Mouse (Mus musculus) layer of hippocampus, adult 2 months (tissue): ENCODE measurements around the gene Mprip. TPM values are rescaled to one million over a fixed set of nuclear protein-coding genes. Genes with fewer than 3 reads are reported as not detected.

ENCODE experiments used
- DNase-seq, 2 experiments: peaks; one replicate each; pipeline ENCODE4 v3.0.0; 2022; ENCODE audit warnings: low spot score in 2 of 2
- H3K27ac ChIP-seq: fragments of 200-600 bp; 2 replicates; pipeline ENCODE4 v1.8.1; 2022
- H3K4me3 ChIP-seq: fragments of 200-600 bp; 2 replicates; pipeline ENCODE4 v1.8.1; 2022; ENCODE audit warnings: mild to moderate bottlenecking
- CTCF ChIP-seq: fragments of 200-600 bp; conservative IDR thresholded peaks from 2 replicates; pipeline ENCODE4 v1.8.1; 2022; ENCODE audit warnings: antibody characterized with exemption, mild to moderate bottlenecking, moderate library complexity
- total RNA-seq, 2 experiments: library from RNA; stranded (reverse); gene quantifications; 2 replicates each; pipeline ENCODE4 v1.2.3; 2021

The Mprip gene
- total RNA-seq, 2 experiments from 2014 or later = 288 to 302 TPM

- peak overlapping the region; percentile 83 for H3K4me3 ChIP-seq
- peak overlapping the region; percentile 100 for H3K27ac ChIP-seq
- peak; percentile 48 for TF ChIP-seq CTCF
- DNase-seq = no peak
Observed at GRCm38 (mm10) chr11:59808170-59808960, 147.3 kb downstream of the Mprip start.

GRCm38 (mm10) chr11:59809071-59809669, 148.1 kb downstream of the Mprip start:
- Histone ChIP-seq H3K27ac (peak overlapping the region; percentile 100), H3K4me3 (peak overlapping the region; percentile 83)
- TF ChIP-seq CTCF = no peak
- no peak for DNase-seq

- TF ChIP-seq CTCF = peak; percentile 50
- DNase-seq = peak; percentile 75 to 80
- Histone ChIP-seq H3K4me3 (peak within 1 kb of the TSS; percentile 83), H3K27ac (peak within 1 kb of the TSS; percentile 100)
Observed at GRCm38 (mm10) chr11:59809670-59810474, 148.8 kb downstream of the Mprip start, which contains the start of gene Flcn. Flcn (minus strand) TSS chr11:59810016.

GRCm38 (mm10) chr11:59810480-59811158, 149.5 kb downstream of the Mprip start:
- TF ChIP-seq CTCF = 0 out of 2 replicates have a peak, but pooled peaks have one; percentile 19
- peak overlapping the region; percentile 83 for H3K4me3 ChIP-seq
- no peak for DNase-seq
- H3K27ac ChIP-seq = peak overlapping the region; percentile 100

- H3K4me3 ChIP-seq = no peak overlapping the region; the same call in 1 of the 2 replicates
- no peak for TF ChIP-seq CTCF
- peak overlapping the region; percentile 100; the same call in 1 of the 2 replicates for H3K27ac ChIP-seq
- no peak for DNase-seq
Observed at GRCm38 (mm10) chr11:59811211-59811610, 150.1 kb downstream of the Mprip start.

- Histone ChIP-seq H3K27ac (no peak overlapping the region), H3K4me3 (no peak overlapping the region)
- no peak for TF ChIP-seq CTCF
Observed at GRCm38 (mm10) chr11:59813276-59813675, 152.2 kb downstream of the Mprip start.

GRCm38 (mm10) chr11:59814311-59814710, 153.2 kb downstream of the Mprip start:
- H3K4me3 ChIP-seq = no peak overlapping the region
- no peak for TF ChIP-seq CTCF
- H3K27ac ChIP-seq = no peak overlapping the region
- DNase-seq = no peak

More at GRCm38 (mm10) chr11:59813276-59813675, 152.2 kb downstream of the Mprip start:
- DNase-seq = no peak

GRCm38 (mm10) chr11:59814936-59815335, 153.8 kb downstream of the Mprip start:
- Histone ChIP-seq H3K27ac (no peak overlapping the region), H3K4me3 (no peak overlapping the region)
- DNase-seq = no peak
- TF ChIP-seq CTCF = no peak

- H3K27ac ChIP-seq = no peak overlapping the region
- TF ChIP-seq CTCF = no peak
- H3K4me3 ChIP-seq = no peak overlapping the region
- DNase-seq = no peak
Observed at GRCm38 (mm10) chr11:59815482-59816065, 154.5 kb downstream of the Mprip start.

- DNase-seq = no peak
- H3K4me3 ChIP-seq = no peak overlapping the region
- no peak for TF ChIP-seq CTCF
- H3K27ac ChIP-seq = no peak overlapping the region
Observed at GRCm38 (mm10) chr11:59817916-59818315, 156.8 kb downstream of the Mprip start.

GRCm38 (mm10) chr11:59821625-59822024, 160.5 kb downstream of the Mprip start:
- no peak for TF ChIP-seq CTCF
- DNase-seq = no peak

More at GRCm38 (mm10) chr11:59821625-59822024, 160.5 kb downstream of the Mprip start:
- H3K4me3 ChIP-seq = no peak overlapping the region
- H3K27ac ChIP-seq = no peak overlapping the region

Other genes with a start within 250 kb of the Mprip start
- gene Jmjd4, start 211.3 kb upstream of the Mprip start, total RNA-seq = 10 to 100 TPM; 27.0 to 28.0 TPM
- gene Snap47, start 210.1 kb upstream of the Mprip start, total RNA-seq = 100 to 1,000 TPM; 341 to 356 TPM
- 1 to 10 TPM; 4.9 to 5.1 TPM for gene Zfp867, start 188.8 kb upstream of the Mprip start, total RNA-seq
- gene Zkscan17, start 134.6 kb upstream of the Mprip start, total RNA-seq = 1 to 10 TPM; 8.5 to 8.7 TPM
- gene Nlrp3, start 119.7 kb upstream of the Mprip start, total RNA-seq = 1 to 10 TPM in 1 of 2 experiments, under 1 TPM in 1; 0.59 to 1.1 TPM
- not detected for gene Olfr222, start 85.1 kb upstream of the Mprip start, total RNA-seq
- not detected for gene Olfr223, start 68.0 kb upstream of the Mprip start, total RNA-seq
- gene Pld6, start 126.3 kb downstream of the Mprip start, total RNA-seq = 1 to 10 TPM in 1 of 2 experiments, under 1 TPM in 1; 0.69 to 1.2 TPM
- 10 to 100 TPM; 44.8 to 46.9 TPM for gene Flcn, start 148.7 kb downstream of the Mprip start, total RNA-seq
- 10 to 100 TPM; 56.1 to 59.6 TPM for gene Nt5m, start 178.1 kb downstream of the Mprip start, total RNA-seq
- 10 to 100 TPM; 75.1 to 80.5 TPM for gene Cops3, start 178.5 kb downstream of the Mprip start, total RNA-seq